Mouse (Mus musculus) kidney, adult 11 months (tissue): ENCODE data around the gene Prkar2b.

ENCODE experiments used
- DNase-seq: peaks from one replicate; pipeline ENCODE4 v3.0.0; 2022

Prkar2b gene

GRCm38 (mm10) chr12:31913614-31914013 is 147.5 kb downstream of the Prkar2b start:
- no peak for DNase-seq

GRCm38 (mm10) chr12:31912966-31913551 is 148.0 kb downstream of the Prkar2b start:
- DNase-seq, result no peak
